Mouse (Mus musculus) lung, postnatal 0 days (tissue): ENCODE measurements at regions not wholly inside any gene's neighbourhood (a gene's known extent, or its start where the extent isn't known, plus 50 kb on each side); places are given as distances from the start of the nearest gene placed in this dataset.

Experiments
- CTCF ChIP-seq: IDR thresholded peaks from 2 replicates; pipeline ENCODE4 v1.5.1; 2016; ENCODE audit warnings: antibody characterized with exemption, mild to moderate bottlenecking
- EP300 ChIP-seq: IDR thresholded peaks from 2 replicates; pipeline ENCODE4 v1.6.1; 2016; ENCODE audit warnings: antibody characterized with exemption, mild to moderate bottlenecking, control low read depth

DNA sequence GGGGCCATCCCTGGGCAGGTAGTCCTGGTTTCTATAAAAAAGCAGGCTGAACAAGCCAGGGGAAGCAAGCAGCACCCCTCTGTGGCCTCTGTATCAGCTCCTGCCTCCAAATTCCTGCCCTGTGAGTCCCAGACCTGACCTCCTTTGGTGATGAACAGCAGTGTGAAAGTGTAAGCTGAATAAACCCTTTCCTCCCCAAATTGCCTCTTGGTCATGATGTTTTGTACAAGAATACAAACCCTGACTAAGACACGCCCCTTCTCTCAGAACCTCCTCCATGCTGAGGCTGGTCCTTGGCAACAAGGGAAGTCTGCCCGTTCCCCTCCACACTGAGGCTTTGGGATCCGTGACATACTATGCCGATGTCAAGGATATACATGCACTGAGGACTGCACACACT lies 310.2 kb upstream of the Klf6 start:
- TF ChIP-seq EP300 (no peak), CTCF (no peak)
